Mouse (Mus musculus) erythroblast, embryonic 14.5 days (primary cell): ENCODE data around the gene Nup205. TPM values are rescaled to one million over a fixed set of nuclear protein-coding genes. Genes with fewer than 3 reads are reported as not detected.
A peak's percentile ranks its signal among the peaks of the same experiment; 100 is the strongest.

Experiments
- H3K27me3 ChIP-seq: 2 replicates; pipeline ENCODE4 v1.6.1; 2012; ENCODE audit warnings: inconsistent platforms; ENCODE audit not compliant: control insufficient read depth
- H3K36me3 ChIP-seq: 2 replicates; pipeline ENCODE4 v1.6.1; 2012; ENCODE audit warnings: mild to moderate bottlenecking, inconsistent platforms; ENCODE audit not compliant: control insufficient read depth
- H3K4me1 ChIP-seq: 2 replicates; pipeline ENCODE4 v1.6.1; 2012; ENCODE audit warnings: inconsistent platforms; ENCODE audit not compliant: control insufficient read depth
- H3K4me3 ChIP-seq: replicated peaks from 2 replicates; pipeline ENCODE3; 2012; ENCODE audit warnings: moderate library complexity, mild to moderate bottlenecking, inconsistent platforms
- H3K9me3 ChIP-seq: 2 replicates; pipeline ENCODE4 v1.6.1; 2012; ENCODE audit warnings: low read length, inconsistent platforms, mixed read lengths; ENCODE audit not compliant: control insufficient read depth
- GATA1 ChIP-seq: IDR thresholded peaks from 2 replicates; pipeline ENCODE4 v1.6.1; 2012; ENCODE audit warnings: low read length, inconsistent platforms, mixed read lengths
- TAL1 ChIP-seq: IDR thresholded peaks from 3 replicates; pipeline ENCODE4 v1.6.1; 2012; ENCODE audit warnings: low read length, inconsistent platforms, mixed read lengths
- polyA plus RNA-seq: library from polyadenylated mRNA; stranded (reverse); fragments of >175 nt; gene quantifications from 2 replicates; pipeline ENCODE4 v1.2.3, GENCODE M21; 2012

Nup205 gene
- polyA plus RNA-seq, 1 experiment: 0.25 TPM

DNA sequence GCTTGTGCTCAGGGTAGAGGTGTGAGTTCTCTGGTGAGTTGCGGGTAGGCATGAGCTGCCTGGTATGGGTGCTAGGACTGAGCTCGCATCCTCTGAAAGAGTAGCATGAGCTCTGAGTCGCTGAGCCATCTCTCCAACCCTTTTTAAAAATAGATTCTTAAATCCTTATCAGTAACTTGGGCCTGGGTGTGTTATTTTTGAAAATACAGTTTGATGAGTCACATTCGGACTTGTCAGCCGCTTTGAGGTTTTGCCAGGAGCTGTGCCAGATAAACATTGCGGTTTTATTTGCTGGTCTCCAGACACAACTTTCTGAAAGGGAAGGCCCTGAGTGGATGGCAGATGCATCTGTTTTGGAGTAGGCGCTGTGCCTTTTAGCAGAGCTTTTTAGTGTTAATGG is 79.5 kb downstream of the Nup205 start:
- Histone ChIP-seq H3K36me3 (peaks cover 66% of the 10 kb centered on the region), H3K9me3 (no peaks in the 10 kb centered on the region), H3K27me3 (no peaks in the 10 kb centered on the region), H3K4me1 (peaks cover 90% of the 10 kb centered on the region), H3K4me3 (peak overlapping the region; percentile 95)
- TF ChIP-seq TAL1: no peak; the same call in 2 of the 3 replicates
- peak; percentile 76 for TF ChIP-seq GATA1

DNA sequence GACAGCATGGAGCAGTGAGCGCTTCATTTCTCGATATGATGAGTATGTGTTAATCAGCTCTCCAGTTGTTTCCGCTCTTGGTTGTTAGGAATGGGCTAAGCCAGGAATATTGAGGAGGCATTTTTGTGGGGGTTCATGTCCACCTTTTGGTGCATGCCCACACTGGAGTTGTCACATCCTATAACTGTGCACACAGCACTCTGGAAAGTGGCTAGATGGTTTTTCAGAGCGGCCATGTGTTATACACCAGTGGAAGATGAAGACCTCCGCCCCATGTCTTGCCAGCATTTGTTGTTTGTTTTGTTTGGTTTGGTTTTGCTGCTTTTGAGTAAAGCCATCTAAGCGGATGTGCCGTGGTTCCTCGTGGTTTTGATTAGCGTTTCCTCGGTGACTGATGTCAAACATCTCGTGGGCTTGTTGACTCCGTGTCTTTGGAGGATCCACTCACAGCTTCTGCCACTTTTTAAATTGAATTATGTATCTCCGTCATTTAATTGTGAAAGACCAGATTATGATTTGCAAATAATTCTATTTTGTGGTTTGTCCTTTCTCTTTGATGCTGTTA is 80.5 kb downstream of the Nup205 start:
- H3K4me1 ChIP-seq: peaks cover 83% of the 10 kb centered on the region
- no peaks in the 10 kb centered on the region for H3K27me3 ChIP-seq
- TF ChIP-seq TAL1 (no peak), GATA1 (no peak)
- H3K36me3 ChIP-seq: peaks cover 76% of the 10 kb centered on the region
- no peaks in the 10 kb centered on the region for H3K9me3 ChIP-seq
- H3K4me3 ChIP-seq: peak overlapping the region; percentile 95

DNA sequence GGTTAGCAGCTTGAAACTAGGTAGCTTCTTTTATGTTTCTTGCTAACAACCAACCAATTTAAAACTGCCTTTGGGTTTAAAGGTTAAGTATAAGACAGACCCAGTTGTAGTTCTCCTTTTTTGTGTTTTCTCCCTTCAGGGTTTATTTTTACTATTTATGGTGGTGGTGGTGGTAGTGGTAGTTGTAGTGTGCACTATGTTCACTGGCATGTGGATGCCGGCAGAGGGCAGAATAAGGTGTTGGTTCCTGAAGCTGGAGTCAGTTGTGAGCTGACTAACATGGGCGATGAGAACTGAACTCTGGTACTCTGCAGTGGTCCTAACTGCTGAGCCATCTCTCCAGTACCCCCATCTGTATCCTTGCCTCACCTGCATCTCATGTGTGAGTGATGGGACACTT is 81.7 kb downstream of the Nup205 start:
- H3K27me3 ChIP-seq: no peaks in the 10 kb centered on the region
- no peaks in the 10 kb centered on the region for H3K9me3 ChIP-seq
- H3K4me3 ChIP-seq: peak overlapping the region; percentile 25
- no peak for TF ChIP-seq TAL1
- peaks cover 88% of the 10 kb centered on the region for H3K36me3 ChIP-seq
- H3K4me1 ChIP-seq: peaks cover 73% of the 10 kb centered on the region

DNA sequence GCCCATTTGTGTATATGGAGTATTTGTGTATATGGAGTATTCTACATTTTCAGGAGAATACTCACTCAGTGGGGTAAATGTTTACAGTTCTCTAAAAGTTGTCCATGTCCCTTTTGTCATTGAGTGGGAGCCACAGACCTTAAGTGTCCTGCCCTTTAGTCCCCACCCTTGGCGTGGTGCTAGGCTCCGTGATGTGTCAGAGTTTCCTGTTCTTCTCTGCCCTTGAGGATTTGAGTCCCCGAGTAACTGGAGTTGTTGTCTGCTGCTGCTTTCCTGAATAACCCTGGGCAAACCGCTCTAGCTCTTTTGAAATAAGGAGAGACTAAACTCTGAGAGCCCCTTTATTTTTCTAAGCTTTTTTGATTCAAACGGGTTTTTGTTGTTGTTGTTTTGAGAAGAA is 82.3 kb downstream of the Nup205 start:
- peaks cover 67% of the 10 kb centered on the region for H3K4me1 ChIP-seq
- H3K27me3 ChIP-seq: no peaks in the 10 kb centered on the region
- TF ChIP-seq GATA1 (no peak), TAL1 (no peak)
- peaks cover 90% of the 10 kb centered on the region for H3K36me3 ChIP-seq
- H3K9me3 ChIP-seq: no peaks in the 10 kb centered on the region
- peak overlapping the region; percentile 9 for H3K4me3 ChIP-seq

- no peak overlapping the region for H3K4me3 ChIP-seq
- TF ChIP-seq GATA1: no peak
- TF ChIP-seq TAL1: no peak
- H3K4me1 ChIP-seq: peaks cover 57% of the 10 kb centered on the region
- no peaks in the 10 kb centered on the region for H3K9me3 ChIP-seq
- peaks cover 89% of the 10 kb centered on the region for H3K36me3 ChIP-seq
- no peaks in the 10 kb centered on the region for H3K27me3 ChIP-seq
Measured at GRCm38 (mm10) chr6:35260531-35260930, 83.3 kb downstream of the Nup205 start.

DNA sequence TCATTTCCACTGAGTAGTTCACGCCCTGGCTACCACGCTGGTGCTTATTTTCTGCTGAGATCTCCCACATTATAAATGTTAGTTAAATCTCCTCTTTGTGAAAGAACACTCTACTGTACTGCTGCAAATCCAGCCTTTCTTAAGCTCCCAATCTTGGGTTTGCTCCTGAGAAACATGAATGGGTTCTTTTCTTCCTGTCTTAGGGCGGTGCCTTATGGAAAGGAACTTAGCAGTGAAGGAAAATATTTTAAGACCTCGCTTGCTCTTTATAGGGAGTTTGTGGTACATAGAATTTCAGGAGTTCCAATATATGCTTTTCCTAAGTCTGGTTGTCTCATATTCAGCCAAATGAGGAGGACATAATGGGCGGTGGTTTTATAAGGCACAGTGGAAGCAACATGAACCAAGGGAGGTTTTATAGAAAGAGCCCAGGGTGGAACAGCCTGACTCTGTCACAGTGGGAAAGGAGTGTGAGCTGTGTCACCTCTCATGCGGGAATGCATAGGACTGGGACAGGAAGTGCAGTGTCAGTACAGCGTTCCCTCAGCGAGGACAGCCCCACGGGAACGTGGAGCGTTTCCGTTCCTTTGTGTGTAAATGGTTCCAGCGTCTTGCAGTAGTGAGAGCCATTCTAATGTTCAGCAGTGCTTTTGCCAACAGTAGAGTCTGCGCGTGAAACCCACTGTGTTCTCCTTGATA is 88.5 kb downstream of the Nup205 start:
- H3K4me1 ChIP-seq: peaks cover 22% of the 10 kb centered on the region
- H3K9me3 ChIP-seq: 0 out of 2 replicates have a peak, but pooled peaks cover 4% of the 10 kb centered on the region
- TF ChIP-seq TAL1: no peak
- no peak for TF ChIP-seq GATA1
- H3K4me3 ChIP-seq: no peak overlapping the region
- H3K27me3 ChIP-seq: no peaks in the 10 kb centered on the region
- H3K36me3 ChIP-seq: peaks cover 65% of the 10 kb centered on the region

DNA sequence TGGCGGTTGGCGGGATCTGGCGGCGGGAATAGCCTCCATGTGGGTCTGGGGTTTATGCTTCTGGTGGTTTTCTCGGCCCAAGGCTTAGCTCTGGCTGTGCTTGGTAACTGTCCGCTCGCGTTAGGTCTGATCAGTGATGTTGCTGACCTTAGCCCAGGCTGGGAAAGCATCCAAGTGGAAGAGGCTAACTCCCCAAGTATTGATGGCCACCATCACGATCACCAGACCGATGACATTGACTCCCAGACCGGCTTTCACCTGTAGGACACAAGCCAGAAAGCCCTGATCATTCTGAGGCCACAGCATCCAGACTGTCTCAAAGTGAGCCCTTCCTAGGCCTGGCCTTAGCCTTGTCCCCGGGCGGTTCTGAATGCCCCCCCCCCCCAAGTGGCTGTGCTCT is 91.5 kb downstream of the Nup205 start:
- no peak for TF ChIP-seq TAL1
- no peak for TF ChIP-seq GATA1
- Histone ChIP-seq H3K36me3 (peaks cover 36% of the 10 kb centered on the region), H3K4me1 (peaks cover 22% of the 10 kb centered on the region), H3K27me3 (peaks cover 1% of the 10 kb centered on the region; the same call in 1 of the 2 replicates), H3K4me3 (no peak overlapping the region), H3K9me3 (0 out of 2 replicates have a peak, but pooled peaks cover 4% of the 10 kb centered on the region)

DNA sequence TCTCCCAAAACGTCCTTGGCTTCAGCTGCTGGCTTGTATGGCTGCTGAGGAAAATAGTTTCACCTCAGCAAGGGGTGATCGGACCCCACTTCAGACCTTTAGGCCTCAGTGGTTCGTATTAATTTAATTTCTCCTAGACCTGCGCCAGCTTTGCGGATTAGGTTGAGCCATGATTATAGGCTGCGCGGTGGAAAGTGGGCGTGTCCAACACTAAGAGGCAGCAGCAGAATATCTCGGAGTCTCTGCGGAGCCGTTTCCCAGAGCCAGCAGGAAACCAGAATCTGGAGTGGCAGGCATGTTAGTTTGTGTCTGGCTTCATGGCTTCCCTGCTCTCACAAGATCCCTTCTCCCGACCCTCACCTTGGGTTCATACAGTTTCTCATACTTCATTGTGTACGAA is 92.4 kb downstream of the Nup205 start:
- H3K4me1 ChIP-seq: peaks cover 22% of the 10 kb centered on the region
- TF ChIP-seq GATA1: no peak
- no peak for TF ChIP-seq TAL1
- peaks cover 27% of the 10 kb centered on the region for H3K36me3 ChIP-seq
- peaks cover 2% of the 10 kb centered on the region; the same call in 1 of the 2 replicates for H3K27me3 ChIP-seq
- 0 out of 2 replicates have a peak, but pooled peaks cover 4% of the 10 kb centered on the region for H3K9me3 ChIP-seq
- H3K4me3 ChIP-seq: no peak overlapping the region

DNA sequence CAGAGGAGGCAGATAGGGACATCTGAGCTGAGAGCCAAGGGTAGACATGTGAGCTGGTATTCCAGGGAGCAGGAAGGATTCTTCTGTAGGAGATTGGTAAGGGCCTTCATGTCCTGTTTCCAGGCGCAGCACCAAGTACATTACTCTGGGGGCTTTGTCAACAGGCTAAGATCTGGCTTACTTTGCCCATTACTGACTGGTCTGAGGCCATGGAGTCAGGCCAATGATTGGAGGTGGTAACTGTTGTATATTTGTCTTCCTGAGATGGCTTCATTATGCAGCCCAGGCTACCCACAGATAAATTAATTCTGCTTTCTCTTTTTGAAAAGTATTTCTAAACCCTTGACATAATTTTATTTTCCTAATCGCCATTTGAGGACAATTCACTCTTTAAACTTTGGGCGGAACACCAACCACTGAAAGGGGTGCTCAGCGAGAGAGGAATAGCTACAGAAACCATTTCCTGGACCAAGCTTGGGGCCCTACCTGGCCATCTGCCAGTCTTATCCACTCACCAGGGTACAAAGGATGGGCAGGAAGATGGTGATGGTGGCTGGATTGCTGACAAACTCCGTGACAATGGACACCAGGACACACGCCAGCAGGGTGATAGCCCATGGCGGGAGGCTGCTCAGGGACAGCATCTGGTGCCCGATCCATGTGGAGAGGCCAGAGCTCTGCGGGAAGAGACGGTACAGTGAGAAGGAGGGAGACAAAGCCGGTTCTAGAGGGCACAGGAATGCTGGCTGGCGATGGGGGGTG is 94.1 kb downstream of the Nup205 start:
- Histone ChIP-seq H3K4me1 (peaks cover 18% of the 10 kb centered on the region), H3K27me3 (peaks cover 7% of the 10 kb centered on the region), H3K36me3 (peaks cover 11% of the 10 kb centered on the region), H3K9me3 (0 out of 2 replicates have a peak, but pooled peaks cover 4% of the 10 kb centered on the region), H3K4me3 (no peak overlapping the region)
- TF ChIP-seq GATA1: no peak
- TF ChIP-seq TAL1: no peak
